Mouse (Mus musculus) testis, adult 2 months (tissue): ENCODE data around the gene Aes.

Source experiments
- CTCF ChIP-seq: fragments of 200-500 bp; IDR thresholded peaks from 2 replicates; pipeline ENCODE4 v1.5.1; 2012; ENCODE audit warnings: low read depth, mild to moderate bottlenecking, inconsistent platforms, low read length, moderate library complexity; ENCODE audit not compliant: control insufficient read depth, insufficient read depth, insufficient replicate concordance
- POLR2A ChIP-seq: fragments of 200-500 bp; IDR thresholded peaks from 2 replicates; pipeline ENCODE4 v1.6.1; 2012; ENCODE audit warnings: low read depth, mild to moderate bottlenecking, inconsistent platforms, low read length, moderate library complexity; ENCODE audit not compliant: control insufficient read depth

DNA sequence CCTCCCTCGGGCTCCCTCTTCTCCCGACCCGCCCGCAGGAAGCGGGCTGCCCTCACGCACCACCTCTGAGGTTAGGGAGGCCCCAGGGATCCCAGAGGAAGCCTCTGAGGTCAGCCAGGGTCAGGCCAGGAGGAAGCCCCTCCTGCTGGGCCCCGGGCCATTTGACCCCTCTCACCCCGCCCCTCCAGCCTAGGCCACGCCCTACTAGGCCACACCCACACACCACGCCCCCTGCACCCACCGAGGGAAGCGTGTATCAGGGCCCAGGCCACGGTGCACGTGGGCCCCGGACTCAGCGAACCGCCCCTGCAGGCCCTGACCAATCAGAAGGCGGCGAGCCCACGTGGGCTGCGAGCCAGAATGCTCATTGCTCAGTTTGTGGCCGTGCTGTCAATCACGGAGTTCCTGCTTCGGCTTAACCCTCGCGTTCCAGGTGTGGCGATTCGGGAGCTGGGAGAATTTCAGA is 41.5 kb downstream of the Aes start, which contains the start of gene Tle6:
- TF ChIP-seq CTCF (no peak), POLR2A (0 out of 2 replicates have a peak, but pooled peaks have one; percentile 30)
